Mouse (Mus musculus): ENCODE results near the gene Olfr1263. TPM values are rescaled to one million over a fixed set of nuclear protein-coding genes. Genes with fewer than 3 reads are reported as not detected.

The Olfr1263 gene
- total RNA-seq (2021), result not detected
- long read RNA-seq, experiment 1, result 0 reads
- long read RNA-seq, experiment 2, result 0 reads

DNA sequence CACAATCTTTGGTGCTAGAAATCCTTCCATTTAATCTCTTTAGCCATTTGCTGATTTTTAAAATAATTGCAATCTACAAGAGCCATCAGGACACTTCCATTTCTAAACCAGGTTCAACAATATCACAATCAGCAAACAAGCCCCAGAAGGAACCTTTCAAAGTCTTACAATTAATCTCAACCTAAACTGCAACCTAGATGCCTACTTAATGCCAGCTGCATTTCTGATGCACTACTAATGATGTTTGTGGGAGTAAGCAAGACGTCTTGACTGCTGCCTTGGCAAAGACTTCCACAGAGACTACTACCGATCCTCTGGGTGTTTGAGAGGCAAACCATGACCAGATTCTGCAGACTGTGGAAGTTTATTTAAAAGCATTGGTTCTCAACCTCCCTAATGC lies at the start of gene Olfr1263:
Olfr1263 (plus strand) TSS at position 301 of the 400 bp plus-strand sequence.
- no peak for DNase-seq (ENCODE audit: low spot score in 2 of 2)

DNA sequence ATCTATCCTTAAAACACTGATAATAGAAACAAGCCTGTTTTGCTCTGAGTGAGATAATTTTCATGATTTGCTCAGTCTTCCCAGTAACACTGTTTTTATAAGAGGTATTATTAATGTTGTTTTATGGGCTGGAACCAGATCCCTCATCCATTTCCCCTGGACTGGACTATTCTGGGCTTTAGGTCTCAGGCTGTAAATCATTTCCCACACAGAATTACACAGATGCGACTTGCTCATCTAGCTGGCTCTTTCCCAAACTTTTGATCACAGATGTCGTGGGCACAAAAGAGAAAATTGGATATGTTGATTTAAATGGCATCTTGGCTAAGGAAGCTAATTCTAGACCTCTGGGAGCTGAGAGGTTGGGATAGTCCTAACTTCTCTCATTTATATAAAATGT lies 37.7 kb upstream of the Olfr1263 start, which contains the start of gene Olfr1260:
Olfr1260 (plus strand) TSS at position 157 of the 400 bp plus-strand sequence.
- no peak for DNase-seq (ENCODE audit: low spot score in 2 of 2)

GRCm38 (mm10) chr2:89977709-89978108 lies 34.2 kb upstream of the Olfr1263 start:
- no peak for DNase-seq (ENCODE audit: low spot score in 2 of 2)

- no peak for DNase-seq (ENCODE audit: low spot score in 2 of 2)
Measured at GRCm38 (mm10) chr2:89990921-89991320, 21.0 kb upstream of the Olfr1263 start, which contains the start of gene Olfr1261. Olfr1261 (plus strand) TSS chr2:89991221.

DNA sequence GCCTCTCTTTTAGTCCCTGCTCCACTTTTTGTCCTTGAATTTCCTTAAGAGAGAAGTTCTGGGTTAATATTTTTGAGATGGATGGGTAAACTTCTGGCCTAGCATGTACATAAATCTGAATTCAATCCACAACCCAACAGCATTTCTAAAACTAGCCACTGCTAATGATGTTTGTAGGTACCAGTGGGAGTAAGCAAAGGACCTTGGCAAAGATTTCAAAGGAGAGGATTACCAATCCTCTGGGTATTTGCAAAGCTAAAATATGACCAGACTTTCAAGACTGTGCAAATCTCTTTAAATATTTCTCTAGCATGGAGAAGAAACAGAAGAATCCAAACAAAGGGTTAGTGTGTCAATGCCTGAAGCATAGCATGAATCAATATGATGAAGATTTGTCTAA lies 12.1 kb upstream of the Olfr1263 start, which contains the start of gene Olfr1262:
Olfr1262 (plus strand) TSS at position 301 of the 400 bp plus-strand sequence.
- DNase-seq (ENCODE audit: low spot score in 2 of 2), result no peak

DNA sequence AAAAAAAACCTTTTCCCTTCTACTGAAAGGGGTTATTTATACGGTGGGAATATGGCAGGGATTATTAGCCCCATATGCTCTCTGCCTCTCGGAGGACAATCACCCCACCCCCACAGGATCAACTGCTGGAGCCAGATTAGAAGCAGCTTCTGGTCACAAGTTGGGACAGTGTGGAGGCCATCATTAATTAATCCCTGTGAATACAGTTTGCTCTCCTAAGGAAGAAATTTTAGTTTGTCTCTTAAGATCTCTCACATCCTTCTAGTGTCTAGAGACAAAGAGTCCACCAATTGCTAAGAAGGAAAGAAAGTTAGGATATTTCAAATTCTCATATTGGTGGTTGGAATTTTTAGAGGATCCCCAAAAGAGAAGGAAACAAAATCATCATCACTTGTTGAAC lies 13.5 kb downstream of the Olfr1263 start, which contains the start of gene Olfr1264:
Olfr1264 (minus strand) TSS at position 101 of the 400 bp plus-strand sequence.
- DNase-seq (ENCODE audit: low spot score in 2 of 2), result no peak

- no peak for DNase-seq (ENCODE audit: low spot score in 2 of 2)
Measured at GRCm38 (mm10) chr2:90035037-90035436, 23.1 kb downstream of the Olfr1263 start, which contains the start of gene Olfr1265. Olfr1265 (plus strand) TSS chr2:90035337.

DNA sequence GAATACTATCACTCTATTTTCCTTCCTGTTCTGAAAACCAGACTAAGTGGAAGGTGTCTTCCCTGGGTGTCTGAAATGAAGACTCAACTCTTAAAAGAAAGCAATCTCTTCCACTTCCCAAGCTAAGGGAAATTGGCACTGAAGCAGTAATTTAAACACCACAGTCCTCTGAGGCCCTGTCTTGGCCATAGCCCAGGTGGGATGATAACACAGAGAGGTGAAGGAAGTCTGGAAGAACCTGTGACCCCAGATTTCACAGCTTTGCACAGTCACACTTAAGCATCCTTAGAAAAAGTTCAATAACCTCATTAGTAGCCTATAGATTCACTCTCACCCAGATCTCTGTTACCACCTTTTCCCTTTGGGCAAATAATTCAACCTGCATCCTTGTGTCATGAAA lies 51.6 kb downstream of the Olfr1263 start, which contains the start of gene Olfr140:
Olfr140 (minus strand) TSS at position 101 of the 400 bp plus-strand sequence.
- DNase-seq (ENCODE audit: low spot score in 2 of 2), result no peak

Other genes starting within 250 kb of the Olfr1263 start
- not detected for gene Olfr1254, start 218.5 kb upstream of the Olfr1263 start, total RNA-seq (2021)
- gene Olfr1255, start 200.1 kb upstream of the Olfr1263 start, total RNA-seq (2021), result not detected
- gene Olfr1256, start 170.6 kb upstream of the Olfr1263 start, total RNA-seq (2021), result not detected
- gene Olfr48, start 163.9 kb upstream of the Olfr1263 start, total RNA-seq (2021), result not detected
- not detected for gene Olfr1257, start 133.7 kb upstream of the Olfr1263 start, total RNA-seq (2021)
- gene Olfr1258, start 84.8 kb upstream of the Olfr1263 start, total RNA-seq (2021), result not detected
- not detected for gene Olfr1259, start 63.5 kb upstream of the Olfr1263 start, total RNA-seq (2021)
- not detected for gene Olfr1260, start 37.8 kb upstream of the Olfr1263 start, total RNA-seq (2021)
- not detected for gene Olfr1261, start 20.9 kb upstream of the Olfr1263 start, total RNA-seq (2021)
- gene Olfr1262, start 12.0 kb upstream of the Olfr1263 start, total RNA-seq (2021), result not detected
- gene Olfr1264, start 13.4 kb downstream of the Olfr1263 start, total RNA-seq (2021), result not detected
- gene Olfr1265, start 23.2 kb downstream of the Olfr1263 start, total RNA-seq (2021), result not detected
- gene Olfr140, start 51.5 kb downstream of the Olfr1263 start, total RNA-seq (2021), result not detected
- not detected for gene Olfr1269, start 109.3 kb downstream of the Olfr1263 start, total RNA-seq (2021)
- not detected for gene Olfr32, start 130.2 kb downstream of the Olfr1263 start, total RNA-seq (2021)
- gene Olfr1270, start 141.0 kb downstream of the Olfr1263 start, total RNA-seq (2021), result not detected
- gene Olfr1506, start 212.4 kb downstream of the Olfr1263 start, total RNA-seq (2021), result under 1 TPM in 1 of 2 experiments, not detected in 1; 0.13 TPM
- not detected for gene Olfr142, start 245.5 kb downstream of the Olfr1263 start, total RNA-seq (2021)

Data from adrenal gland, adult 18-20 months (tissue).